Mouse (Mus musculus) heart, adult 2 months (tissue): ENCODE data around the gene AW822073.
"Not testable (repeated sequence)": the region's sequence is repeated elsewhere in the genome, so short reads cannot be mapped to it uniquely, and the experiment has no call there.

Experiments
- EP300 ChIP-seq: fragments of 200-500 bp; IDR thresholded peaks from 2 replicates; pipeline ENCODE4 v1.6.1; 2011; ENCODE audit warnings: low read depth, low read length, control low read depth; ENCODE audit not compliant: insufficient read depth
- POLR2A ChIP-seq: fragments of 200-500 bp; IDR thresholded peaks from 2 replicates; pipeline ENCODE4 v1.6.1; 2011; ENCODE audit warnings: mild to moderate bottlenecking, low read depth, low read length, control low read depth; ENCODE audit not compliant: insufficient read depth

DNA sequence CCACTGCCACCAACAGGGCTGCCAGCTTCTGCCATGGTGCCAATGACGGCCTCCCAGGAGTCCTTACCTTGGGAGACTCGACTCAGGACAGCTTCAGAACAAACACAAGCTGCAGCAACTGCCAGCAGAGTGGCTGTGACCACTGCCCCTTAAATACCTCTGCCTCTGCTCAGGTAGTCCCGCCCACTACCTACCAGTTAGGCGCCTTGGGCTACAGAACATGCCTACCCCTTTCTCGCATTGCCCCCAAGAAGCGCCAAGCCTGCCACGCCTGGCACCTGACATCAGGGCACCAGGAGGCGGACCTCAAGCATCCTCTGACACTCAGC is 7.9 kb upstream of the AW822073 start, which contains the start of gene Duxf3:
- not testable (repeated sequence) for TF ChIP-seq POLR2A, EP300
